Mouse (Mus musculus) stomach, postnatal 0 days (tissue): ENCODE results near the gene Dpep1. TPM values are rescaled to one million over a fixed set of nuclear protein-coding genes. Genes with fewer than 3 reads are reported as not detected.
A peak's percentile ranks its signal among the peaks of the same experiment; 100 is the strongest.

Source experiments
- ATAC-seq: fragments of 200-750 bp; cut with Nextera tagmentation; 2 replicates; pipeline ENCODE4 v1.8.0; 2017; ENCODE audit not compliant: low FRiP score, low TSS enrichment
- DNase-seq: peaks from one replicate; pipeline ENCODE4 v3.0.0-alpha.2; 2016; ENCODE audit warnings: low spot score
- H3K27ac ChIP-seq: fragments of 300-500 bp; sonication (generic); replicated peaks from 2 replicates; pipeline ENCODE4 v1.5.1; 2014; ENCODE audit warnings: mild to moderate bottlenecking, control low read depth
- H3K27me3 ChIP-seq: fragments of 300-500 bp; sonication (generic); 2 replicates; pipeline ENCODE4 v1.6.1; 2014; ENCODE audit warnings: low read length; ENCODE audit not compliant: control insufficient read depth, insufficient read depth
- H3K36me3 ChIP-seq: fragments of 300-500 bp; sonication (generic); 2 replicates; pipeline ENCODE4 v1.6.1; 2014; ENCODE audit warnings: low read length, mixed read lengths; ENCODE audit not compliant: control insufficient read depth, insufficient read depth
- H3K4me1 ChIP-seq: fragments of 300-500 bp; sonication (generic); replicated peaks from 2 replicates; pipeline ENCODE4 v1.6.1; 2014; ENCODE audit warnings: antibody characterized with exemption; ENCODE audit not compliant: control insufficient read depth, insufficient read depth
- H3K4me2 ChIP-seq: fragments of 300-500 bp; sonication (generic); replicated peaks from 2 replicates; pipeline ENCODE4 v1.6.1; 2014; ENCODE audit warnings: low read depth, mild to moderate bottlenecking, control low read depth, moderate library complexity
- H3K4me3 ChIP-seq: fragments of 300-500 bp; sonication (generic); 2 replicates; pipeline ENCODE4 v1.5.1; 2014; ENCODE audit warnings: low read depth, low read length, control low read depth
- H3K9ac ChIP-seq: fragments of 300-500 bp; sonication (generic); 2 replicates; pipeline ENCODE4 v1.6.1; 2014; ENCODE audit warnings: mild to moderate bottlenecking, low read length, control low read depth, mixed read lengths
- H3K9me3 ChIP-seq: fragments of 300-500 bp; sonication (generic); 2 replicates; pipeline ENCODE4 v1.6.1; 2016; ENCODE audit warnings: low read length; ENCODE audit not compliant: control insufficient read depth
- CTCF ChIP-seq: IDR thresholded peaks from 2 replicates; pipeline ENCODE4 v1.5.1; 2016; ENCODE audit warnings: antibody characterized with exemption, low read depth, mild to moderate bottlenecking, moderate library complexity
- EP300 ChIP-seq: optimal IDR thresholded peaks from 2 replicates; pipeline ENCODE3; 2016; ENCODE audit warnings: antibody characterized with exemption
- WGBS: fragments of 180-500 bp; shearing (Covaris S2); extraction: QIAGEN DNeasy Blood & Tissue Kit; methylation state at CpG from one replicate; pipeline ENCODE4 v1.1.7; 2014; 5-methylcytosine and 5-hydroxymethylcytosine counted together
- polyA plus RNA-seq: library from polyadenylated mRNA; unstranded; fragments of >200 nt; fragmentation: Nextera tagmentation; extraction: Ambion mirVana; gene quantifications from 2 replicates; pipeline ENCODE4 v1.2.1, GENCODE M21; 2015

Gene Dpep1
- polyA plus RNA-seq, 1 experiment from 2014 or later, result 13.6 TPM

DNA sequence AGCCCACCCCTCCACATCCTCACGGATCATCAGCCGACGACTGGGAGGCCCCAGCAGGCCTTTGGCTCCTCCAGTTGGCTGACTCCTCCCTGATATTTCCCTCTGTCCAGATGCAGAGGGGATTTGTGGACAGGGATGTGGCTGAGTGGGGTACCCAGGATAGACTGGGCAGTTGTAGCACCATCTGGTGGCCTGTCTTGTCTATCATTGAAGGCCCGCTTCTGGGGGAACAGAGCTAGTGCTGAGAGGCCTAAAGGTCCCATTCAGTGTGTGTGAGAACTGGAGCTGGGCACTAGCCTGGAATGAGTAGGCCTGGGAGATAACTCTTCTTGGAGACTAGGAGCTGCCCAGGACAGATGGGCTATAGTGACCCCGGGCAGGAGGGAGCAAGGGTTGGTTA, 45.7 kb downstream of the Dpep1 start:
- Histone ChIP-seq H3K9me3 (no peaks in the 10 kb centered on the region), H3K4me2 (no peak overlapping the region), H3K4me1 (peaks cover 6% of the 10 kb centered on the region), H3K36me3 (peaks cover 7% of the 10 kb centered on the region; the same call in 1 of the 2 replicates), H3K4me3 (no peak overlapping the region), H3K9ac (no peak overlapping the region), H3K27ac (no peak overlapping the region), H3K27me3 (no peaks in the 10 kb centered on the region)
- ATAC-seq (no peak), DNase-seq (no peak)
- TF ChIP-seq EP300 (no peak), CTCF (peak; percentile 59)
- WGBS, result 52% methylated on average over 5 of the region's 5 CpGs

DNA sequence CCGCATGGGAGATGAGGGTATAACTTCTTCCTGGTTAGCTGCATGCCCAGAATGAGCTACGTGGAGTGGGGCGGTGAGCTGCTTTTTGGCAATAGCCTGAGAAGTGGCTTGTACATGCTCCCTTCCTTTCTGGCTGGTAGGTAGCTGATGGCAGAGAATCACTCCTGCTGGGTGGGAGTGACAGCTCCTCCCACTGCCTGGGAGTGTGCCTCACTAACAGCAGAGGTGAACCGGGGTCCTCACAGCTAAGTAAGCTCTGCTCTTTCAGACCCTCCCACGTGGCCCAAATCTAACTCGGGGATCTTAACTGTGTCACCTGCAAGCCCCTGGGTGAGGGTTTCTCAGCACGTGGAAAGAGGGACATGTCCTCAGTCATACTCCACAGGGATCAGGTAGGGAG, 46.5 kb downstream of the Dpep1 start:
- H3K9me3 ChIP-seq, result no peaks in the 10 kb centered on the region
- no peak for DNase-seq
- H3K4me2 ChIP-seq, result no peak overlapping the region
- 34% methylated on average over 7 of the region's 7 CpGs for WGBS
- TF ChIP-seq CTCF (no peak), EP300 (no peak)
- H3K27me3 ChIP-seq, result no peaks in the 10 kb centered on the region
- no peak for ATAC-seq
- H3K4me1 ChIP-seq, result peaks cover 6% of the 10 kb centered on the region
- no peak overlapping the region for H3K27ac ChIP-seq
- H3K9ac ChIP-seq, result no peak overlapping the region
- H3K4me3 ChIP-seq, result no peak overlapping the region
- H3K36me3 ChIP-seq, result peaks cover 5% of the 10 kb centered on the region; the same call in 1 of the 2 replicates

DNA sequence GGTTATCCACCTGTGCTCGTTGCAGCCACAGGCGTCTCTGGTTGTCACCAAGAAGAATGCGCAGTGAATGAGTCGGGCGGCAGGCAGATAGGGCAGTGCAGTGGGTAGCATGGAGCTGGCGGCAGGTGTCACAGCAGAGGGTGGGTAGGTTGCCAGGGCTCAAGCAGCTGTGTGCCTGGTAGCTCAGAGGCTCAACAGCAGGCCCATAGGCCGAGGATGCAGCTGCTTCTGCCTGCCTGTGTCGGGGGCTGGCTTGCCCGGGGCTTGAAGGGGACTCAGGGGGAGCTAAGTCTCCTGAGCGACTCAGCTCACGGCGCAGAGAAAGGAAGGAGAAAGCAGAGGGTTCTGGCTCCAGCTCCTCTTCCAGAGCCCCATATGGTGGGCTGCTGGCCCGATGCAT, 47.3 kb downstream of the Dpep1 start:
- no peak for DNase-seq
- no peaks in the 10 kb centered on the region for H3K36me3 ChIP-seq
- no peak overlapping the region for H3K27ac ChIP-seq
- peaks cover 6% of the 10 kb centered on the region for H3K4me1 ChIP-seq
- H3K9ac ChIP-seq, result no peak overlapping the region
- WGBS, result 63% methylated on average over 13 of the region's 13 CpGs
- H3K4me2 ChIP-seq, result no peak overlapping the region
- no peak for TF ChIP-seq EP300
- no peak for TF ChIP-seq CTCF
- no peaks in the 10 kb centered on the region for H3K27me3 ChIP-seq
- no peak overlapping the region for H3K4me3 ChIP-seq
- no peaks in the 10 kb centered on the region for H3K9me3 ChIP-seq
- no peak for ATAC-seq

DNA sequence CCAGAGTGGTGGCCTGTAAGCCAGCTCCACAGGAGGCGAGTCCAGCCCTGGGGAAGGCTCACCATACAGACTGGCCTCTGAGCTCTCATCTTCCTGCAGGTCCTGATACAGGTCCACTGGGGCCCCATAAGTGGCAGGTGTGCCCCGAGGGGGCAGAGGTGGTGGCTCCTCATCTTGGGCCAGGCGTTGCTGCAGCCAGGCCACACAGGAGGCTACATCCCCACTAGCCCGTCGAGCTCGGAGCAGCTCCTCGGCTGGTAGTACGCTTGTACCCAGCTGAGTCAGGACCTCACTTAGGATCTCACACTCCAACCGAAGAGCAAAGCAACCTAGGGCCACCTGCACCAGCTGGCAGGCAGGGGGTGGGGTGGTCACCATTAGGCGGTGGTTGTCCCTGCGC, 47.7 kb downstream of the Dpep1 start:
- TF ChIP-seq EP300, result no peak
- TF ChIP-seq CTCF, result no peak

DNA sequence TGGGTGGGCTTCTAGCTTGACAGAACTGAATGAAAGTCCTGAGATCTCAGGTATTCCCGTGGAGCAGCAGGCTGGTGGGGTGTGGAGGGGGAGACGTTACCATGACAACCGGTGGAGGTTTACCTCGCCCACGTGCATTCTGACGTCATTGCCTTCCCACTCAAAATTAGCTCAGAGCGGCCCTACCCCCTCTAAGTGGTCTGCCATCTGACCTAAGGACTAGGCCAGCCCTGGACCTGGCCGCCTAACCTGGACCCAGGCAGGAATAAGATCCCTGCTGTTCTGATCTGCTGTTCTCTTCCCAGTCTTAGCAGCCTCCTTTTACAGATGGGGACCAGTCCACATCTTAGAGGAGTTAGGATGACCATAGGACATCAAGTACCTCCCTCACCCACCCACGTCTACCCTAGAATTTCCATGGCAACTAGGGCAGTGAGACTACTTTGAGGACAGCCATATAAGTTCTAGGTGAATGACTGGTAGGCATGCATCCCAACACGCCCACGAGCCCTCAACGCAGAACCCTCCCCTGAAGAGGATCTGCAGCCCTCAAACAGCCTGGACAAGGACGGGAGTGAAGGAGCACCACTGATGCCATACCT, 49.0 kb downstream of the Dpep1 start:
- Histone ChIP-seq H3K9ac (peak overlapping the region; percentile 68), H3K27me3 (no peaks in the 10 kb centered on the region), H3K27ac (no peak overlapping the region), H3K4me2 (peak overlapping the region; percentile 96), H3K36me3 (no peaks in the 10 kb centered on the region), H3K4me1 (peaks cover 6% of the 10 kb centered on the region), H3K4me3 (peak overlapping the region; percentile 68), H3K9me3 (no peaks in the 10 kb centered on the region)
- TF ChIP-seq EP300 (no peak), CTCF (no peak)
- ATAC-seq (no peak), DNase-seq (no peak)
- WGBS, result 26% methylated on average over 13 of the region's 13 CpGs

More for the DNA sequence above, 47.7 kb downstream of the Dpep1 start:
- Histone ChIP-seq H3K4me2 (no peak overlapping the region), H3K27ac (no peak overlapping the region), H3K9ac (no peak overlapping the region), H3K36me3 (no peaks in the 10 kb centered on the region), H3K27me3 (no peaks in the 10 kb centered on the region), H3K4me3 (no peak overlapping the region), H3K9me3 (no peaks in the 10 kb centered on the region), H3K4me1 (peaks cover 6% of the 10 kb centered on the region)
- WGBS, result 79% methylated on average over 11 of the region's 11 CpGs
- no peak for ATAC-seq
- DNase-seq, result no peak
